Mouse (Mus musculus): Measurements from ENCODE around the gene Zfp710. TPM values are rescaled to one million over a fixed set of nuclear protein-coding genes. Genes with fewer than 3 reads are reported as not detected.
A peak's percentile ranks its signal among the peaks of the same experiment; 100 is the strongest.

Zfp710 gene
- polyA plus RNA-seq, 1 experiment from 2014 or later, result 31.3 TPM

GRCm38 (mm10) chr7:80092351-80093046, 67.9 kb downstream of the Zfp710 start:
- no peaks in the 10 kb centered on the region for H3K27me3 ChIP-seq (ENCODE audit: control insufficient read depth, insufficient read depth, low read length)
- H3K9me3 ChIP-seq (ENCODE audit: control insufficient read depth, low read length), result no peaks in the 10 kb centered on the region
- no peak overlapping the region; the same call in 1 of the 2 replicates for H3K27ac ChIP-seq (ENCODE audit: low read depth, low read length)
- DNase-seq (ENCODE audit: low spot score, missing footprints) (no peak), ATAC-seq (ENCODE audit: low FRiP score) (no peak)
- no peaks in the 10 kb centered on the region for H3K4me1 ChIP-seq (ENCODE audit: control insufficient read depth, insufficient read depth, low read length)
- H3K9ac ChIP-seq (ENCODE audit: low read length), result no peak overlapping the region
- H3K36me3 ChIP-seq (ENCODE audit: control insufficient read depth, insufficient read depth, low read length), result peaks cover 26% of the 10 kb centered on the region
- no peak overlapping the region for H3K4me3 ChIP-seq (ENCODE audit: low read depth, low read length)
- 89% methylated on average over 9 of the region's 9 CpGs for WGBS
- H3K4me2 ChIP-seq, result no peak overlapping the region

- Histone ChIP-seq H3K27me3 (ENCODE audit: control insufficient read depth, insufficient read depth, low read length) (no peaks in the 10 kb centered on the region), H3K4me1 (ENCODE audit: control insufficient read depth, insufficient read depth, low read length) (no peaks in the 10 kb centered on the region), H3K36me3 (ENCODE audit: control insufficient read depth, insufficient read depth, low read length) (peaks cover 39% of the 10 kb centered on the region), H3K4me3 (ENCODE audit: low read depth, low read length) (no peak overlapping the region), H3K9ac (ENCODE audit: low read length) (no peak overlapping the region), H3K27ac (ENCODE audit: low read depth, low read length) (no peak overlapping the region), H3K4me2 (no peak overlapping the region), H3K9me3 (ENCODE audit: control insufficient read depth, low read length) (no peaks in the 10 kb centered on the region)
- DNase-seq (ENCODE audit: low spot score, missing footprints) (no peak), ATAC-seq (ENCODE audit: low FRiP score) (no peak)
- 85% methylated on average over 5 of the region's 5 CpGs for WGBS
Measured at GRCm38 (mm10) chr7:80094481-80094880, 69.9 kb downstream of the Zfp710 start.

GRCm38 (mm10) chr7:80095598-80096309, 71.1 kb downstream of the Zfp710 start:
- Histone ChIP-seq H3K4me1 (ENCODE audit: control insufficient read depth, insufficient read depth, low read length) (no peaks in the 10 kb centered on the region), H3K27me3 (ENCODE audit: control insufficient read depth, insufficient read depth, low read length) (no peaks in the 10 kb centered on the region), H3K9me3 (ENCODE audit: control insufficient read depth, low read length) (no peaks in the 10 kb centered on the region), H3K36me3 (ENCODE audit: control insufficient read depth, insufficient read depth, low read length) (peaks cover 50% of the 10 kb centered on the region), H3K4me2 (no peak overlapping the region), H3K9ac (ENCODE audit: low read length) (no peak overlapping the region), H3K4me3 (ENCODE audit: low read depth, low read length) (no peak overlapping the region), H3K27ac (ENCODE audit: low read depth, low read length) (no peak overlapping the region)
- WGBS, result 92% methylated on average over 20 of the region's 20 CpGs
- DNase-seq (ENCODE audit: low spot score, missing footprints) (no peak), ATAC-seq (ENCODE audit: low FRiP score) (0 out of 2 replicates have a peak, but pooled peaks have one; percentile 32)

DNA sequence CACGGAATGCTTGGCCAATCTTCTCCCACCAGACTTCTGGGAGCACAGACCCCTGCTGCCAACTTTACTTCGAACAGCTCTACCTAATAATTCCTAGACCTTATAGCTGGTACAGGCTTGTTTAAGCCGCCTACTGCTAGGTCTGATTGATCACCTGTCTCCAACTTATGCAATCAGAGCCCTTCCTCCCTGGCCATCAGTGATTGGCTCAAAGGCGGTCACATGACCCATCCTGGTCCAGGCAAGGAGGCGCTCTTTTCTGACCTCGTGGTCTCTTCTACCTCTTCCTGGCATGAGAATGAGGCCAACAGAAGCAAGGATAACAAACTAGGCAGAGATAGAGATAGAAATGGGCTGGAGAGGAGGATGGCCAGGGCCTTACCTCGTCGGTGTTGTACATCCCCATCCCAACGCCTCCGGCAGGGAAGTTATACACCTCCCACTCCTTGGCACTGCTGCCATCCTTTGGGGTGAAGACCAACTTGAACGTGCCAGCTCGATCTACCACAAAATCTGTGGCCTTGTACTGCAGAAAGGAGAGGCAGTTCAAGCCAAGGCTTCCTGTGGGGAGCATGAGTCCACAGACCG, 73.9 kb downstream of the Zfp710 start:
- Histone ChIP-seq H3K27ac (ENCODE audit: low read depth, low read length) (no peak overlapping the region), H3K27me3 (ENCODE audit: control insufficient read depth, insufficient read depth, low read length) (no peaks in the 10 kb centered on the region), H3K4me1 (ENCODE audit: control insufficient read depth, insufficient read depth, low read length) (no peaks in the 10 kb centered on the region), H3K9me3 (ENCODE audit: control insufficient read depth, low read length) (no peaks in the 10 kb centered on the region), H3K36me3 (ENCODE audit: control insufficient read depth, insufficient read depth, low read length) (peaks cover 49% of the 10 kb centered on the region), H3K4me2 (no peak overlapping the region), H3K9ac (ENCODE audit: low read length) (no peak overlapping the region), H3K4me3 (ENCODE audit: low read depth, low read length) (no peak overlapping the region)
- ATAC-seq (ENCODE audit: low FRiP score) (no peak), DNase-seq (ENCODE audit: low spot score, missing footprints) (no peak)
- WGBS, result 94% methylated on average over 13 of the region's 13 CpGs

GRCm38 (mm10) chr7:80103335-80103734, 78.7 kb downstream of the Zfp710 start:
- Histone ChIP-seq H3K4me2 (no peak overlapping the region), H3K36me3 (ENCODE audit: control insufficient read depth, insufficient read depth, low read length) (peaks cover 31% of the 10 kb centered on the region), H3K27ac (ENCODE audit: low read depth, low read length) (no peak overlapping the region), H3K27me3 (ENCODE audit: control insufficient read depth, insufficient read depth, low read length) (no peaks in the 10 kb centered on the region), H3K4me3 (ENCODE audit: low read depth, low read length) (no peak overlapping the region), H3K4me1 (ENCODE audit: control insufficient read depth, insufficient read depth, low read length) (no peaks in the 10 kb centered on the region), H3K9ac (ENCODE audit: low read length) (no peak overlapping the region), H3K9me3 (ENCODE audit: control insufficient read depth, low read length) (no peaks in the 10 kb centered on the region; the same call in 1 of the 2 replicates)
- no peak for ATAC-seq (ENCODE audit: low FRiP score)
- DNase-seq (ENCODE audit: low spot score, missing footprints), result no peak
- 86% methylated on average over 3 of the region's 3 CpGs for WGBS

DNA sequence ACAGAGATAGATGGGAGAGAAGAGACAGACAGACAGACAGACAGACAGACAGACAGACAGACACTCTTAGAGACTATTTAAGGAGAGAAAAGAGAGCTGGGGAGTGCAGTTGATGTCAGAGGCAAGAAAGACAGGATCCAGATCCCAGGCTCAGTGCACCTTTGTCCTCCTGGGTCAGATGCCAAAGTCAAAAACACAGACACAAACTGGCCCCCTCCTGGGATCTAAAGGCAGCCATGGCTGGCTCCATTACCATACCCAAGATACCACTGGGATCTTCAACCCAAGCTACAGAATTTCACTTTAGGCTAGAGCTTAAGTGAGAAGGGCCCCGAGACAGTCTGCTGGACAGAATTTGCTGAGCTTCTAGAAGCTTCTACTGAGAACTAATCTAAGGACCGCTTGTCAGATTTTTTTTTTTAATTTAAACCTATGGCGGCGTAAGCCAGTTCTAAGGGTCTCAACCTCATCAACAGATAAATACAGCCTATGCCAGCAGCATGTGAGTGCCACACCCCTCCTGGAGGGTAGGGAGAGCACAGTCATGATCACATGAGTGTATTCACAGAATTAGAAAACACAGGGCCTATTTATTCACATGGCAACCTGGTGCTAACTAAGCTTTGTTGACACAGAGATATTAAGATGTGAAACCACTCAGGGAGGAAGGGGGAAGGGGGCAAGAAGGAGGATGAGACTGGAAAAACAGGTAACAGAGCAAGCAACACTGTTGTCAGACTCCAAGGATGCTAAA, 81.2 kb downstream of the Zfp710 start:
- no peaks in the 10 kb centered on the region for H3K27me3 ChIP-seq (ENCODE audit: control insufficient read depth, insufficient read depth, low read length)
- ATAC-seq (ENCODE audit: low FRiP score), result no peak
- H3K4me1 ChIP-seq (ENCODE audit: control insufficient read depth, insufficient read depth, low read length), result no peaks in the 10 kb centered on the region
- WGBS, result 93% methylated on average over 4 of the region's 4 CpGs
- DNase-seq (ENCODE audit: low spot score, missing footprints), result no peak
- H3K4me3 ChIP-seq (ENCODE audit: low read depth, low read length), result no peak overlapping the region
- H3K27ac ChIP-seq (ENCODE audit: low read depth, low read length), result no peak overlapping the region
- no peak overlapping the region for H3K4me2 ChIP-seq
- H3K9me3 ChIP-seq (ENCODE audit: control insufficient read depth, low read length), result no peaks in the 10 kb centered on the region; the same call in 1 of the 2 replicates
- peaks cover 9% of the 10 kb centered on the region; the same call in 1 of the 2 replicates for H3K36me3 ChIP-seq (ENCODE audit: control insufficient read depth, insufficient read depth, low read length)
- no peak overlapping the region for H3K9ac ChIP-seq (ENCODE audit: low read length)

- Histone ChIP-seq H3K27ac (ENCODE audit: low read depth, low read length) (no peak overlapping the region), H3K9ac (ENCODE audit: low read length) (no peak overlapping the region), H3K9me3 (ENCODE audit: control insufficient read depth, low read length) (no peaks in the 10 kb centered on the region; the same call in 1 of the 2 replicates), H3K4me3 (ENCODE audit: low read depth, low read length) (no peak overlapping the region), H3K27me3 (ENCODE audit: control insufficient read depth, insufficient read depth, low read length) (no peaks in the 10 kb centered on the region), H3K4me1 (ENCODE audit: control insufficient read depth, insufficient read depth, low read length) (no peaks in the 10 kb centered on the region), H3K36me3 (ENCODE audit: control insufficient read depth, insufficient read depth, low read length) (peaks cover 5% of the 10 kb centered on the region; the same call in 1 of the 2 replicates), H3K4me2 (no peak overlapping the region)
- DNase-seq (ENCODE audit: low spot score, missing footprints) (no peak), ATAC-seq (ENCODE audit: low FRiP score) (no peak)
- WGBS, result 96% methylated on average over 1 of the region's 1 CpGs
Measured at GRCm38 (mm10) chr7:80106441-80106840, 81.8 kb downstream of the Zfp710 start.

DNA sequence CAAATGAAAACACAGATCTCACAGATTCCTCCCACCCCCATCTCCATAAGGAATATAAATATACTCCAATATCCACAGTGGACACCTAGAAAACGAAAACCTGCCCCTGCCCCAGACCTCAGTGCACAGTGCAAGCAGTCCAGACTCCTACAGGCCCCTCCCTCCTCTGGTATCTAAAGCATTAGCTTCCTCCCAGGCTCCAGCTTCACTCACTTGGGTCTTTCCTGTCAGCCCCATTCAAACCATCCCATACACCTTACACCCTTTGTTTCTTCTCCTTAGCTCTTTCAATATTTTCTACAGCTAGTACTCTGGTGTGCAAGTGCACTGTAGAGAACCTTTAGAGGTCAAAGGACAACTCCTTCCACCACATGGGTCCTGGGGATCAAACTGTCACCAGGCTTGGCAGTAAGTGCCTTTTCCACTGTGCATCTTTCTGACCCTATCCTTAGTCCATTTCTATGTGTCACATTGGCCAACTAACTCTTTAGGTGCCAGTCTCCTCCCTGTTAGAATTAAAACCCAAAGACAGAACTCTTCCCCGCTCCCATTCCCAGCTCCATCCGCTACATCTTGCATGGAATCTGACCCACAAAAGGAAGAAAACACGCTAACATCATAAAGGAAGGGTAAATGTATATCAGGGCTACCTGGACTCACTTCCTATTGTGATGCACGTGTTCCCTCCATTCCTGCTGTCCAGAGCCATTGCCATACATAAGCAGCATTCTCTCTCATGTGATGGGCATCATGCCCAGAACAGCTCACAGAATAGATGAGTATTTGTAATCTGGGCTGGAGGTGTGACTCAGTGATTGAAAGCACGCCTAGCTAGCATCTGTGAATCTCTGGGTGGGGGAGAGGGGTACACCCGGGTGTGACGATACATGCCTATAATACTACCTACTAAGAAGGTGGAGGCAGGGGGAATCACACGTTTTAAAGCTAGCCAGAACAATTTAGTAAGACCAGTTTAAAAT, 86.7 kb downstream of the Zfp710 start:
- no peak for DNase-seq (ENCODE audit: low spot score, missing footprints)
- ATAC-seq (ENCODE audit: low FRiP score), result no peak
- Histone ChIP-seq H3K27me3 (ENCODE audit: control insufficient read depth, insufficient read depth, low read length) (no peaks in the 10 kb centered on the region; the same call in 1 of the 2 replicates), H3K9me3 (ENCODE audit: control insufficient read depth, low read length) (no peaks in the 10 kb centered on the region; the same call in 1 of the 2 replicates), H3K4me3 (ENCODE audit: low read depth, low read length) (no peak overlapping the region), H3K36me3 (ENCODE audit: control insufficient read depth, insufficient read depth, low read length) (no peaks in the 10 kb centered on the region; the same call in 1 of the 2 replicates), H3K9ac (ENCODE audit: low read length) (no peak overlapping the region), H3K4me2 (no peak overlapping the region), H3K4me1 (ENCODE audit: control insufficient read depth, insufficient read depth, low read length) (peaks cover 21% of the 10 kb centered on the region), H3K27ac (ENCODE audit: low read depth, low read length) (no peak overlapping the region)
- WGBS, result 88% methylated on average over 9 of the region's 9 CpGs
